Mouse (Mus musculus) midbrain, embryonic 14.5 days (tissue): ENCODE results near the gene Dnah9. TPM values are rescaled to one million over a fixed set of nuclear protein-coding genes. Genes with fewer than 3 reads are reported as not detected.

Experiments used
- ATAC-seq: fragments of 200-750 bp; cut with Nextera tagmentation; 2 replicates; pipeline ENCODE4 v1.8.0; 2017; ENCODE audit warnings: moderate number of reproducible peaks, moderate library complexity; ENCODE audit not compliant: low FRiP score, low TSS enrichment
- DNase-seq: peaks from one replicate; pipeline ENCODE4 v3.0.0-alpha.2; 2015
- H3K27ac ChIP-seq: fragments of 300-500 bp; sonication (generic); replicated peaks from 2 replicates; pipeline ENCODE4 v1.5.1; 2014; ENCODE audit warnings: mild to moderate bottlenecking, low read depth, low read length, moderate library complexity
- H3K27me3 ChIP-seq: fragments of 300-500 bp; sonication (generic); 2 replicates; pipeline ENCODE4 v1.6.1; 2014; ENCODE audit warnings: low read length, control low read depth, mixed read lengths; ENCODE audit not compliant: control insufficient read depth, insufficient read depth
- H3K36me3 ChIP-seq: fragments of 300-500 bp; sonication (generic); 2 replicates; pipeline ENCODE4 v1.6.1; 2014; ENCODE audit warnings: low read length, control low read depth; ENCODE audit not compliant: control insufficient read depth, insufficient read depth
- H3K4me1 ChIP-seq: fragments of 300-500 bp; sonication (generic); 2 replicates; pipeline ENCODE4 v1.6.1; 2014; ENCODE audit warnings: mild to moderate bottlenecking, antibody characterized with exemption, low read length, control low read depth; ENCODE audit not compliant: control insufficient read depth, insufficient read depth
- H3K4me2 ChIP-seq: fragments of 300-500 bp; sonication (generic); 2 replicates; pipeline ENCODE4 v1.6.1; 2014; ENCODE audit warnings: mild to moderate bottlenecking, low read length, moderate library complexity
- H3K4me3 ChIP-seq: fragments of 300-500 bp; sonication (generic); replicated peaks from 2 replicates; pipeline ENCODE4 v1.5.1; 2014; ENCODE audit warnings: low read depth, low read length
- H3K9ac ChIP-seq: fragments of 300-500 bp; sonication (generic); replicated peaks from 2 replicates; pipeline ENCODE4 v1.6.1; 2014; ENCODE audit warnings: mild to moderate bottlenecking, low read length, moderate library complexity
- H3K9me3 ChIP-seq: fragments of 300-500 bp; sonication (generic); 2 replicates; pipeline ENCODE4 v1.6.1; 2016; ENCODE audit warnings: low read length, control low read depth, mixed read lengths; ENCODE audit not compliant: control insufficient read depth
- WGBS: fragments of 180-500 bp; shearing (Covaris S2); extraction: QIAGEN DNeasy Blood & Tissue Kit; methylation state at CpG from one replicate; pipeline ENCODE4 v1.1.7; 2014; 5-methylcytosine and 5-hydroxymethylcytosine counted together
- polyA plus RNA-seq: library from polyadenylated mRNA; unstranded; fragments of >200 nt; fragmentation: Nextera tagmentation; extraction: Ambion mirVana; gene quantifications from 2 replicates; pipeline ENCODE4 v1.2.1, GENCODE M21; 2014

Dnah9 gene
- polyA plus RNA-seq, 1 experiment from 2014 or later = 1.1 TPM

DNA sequence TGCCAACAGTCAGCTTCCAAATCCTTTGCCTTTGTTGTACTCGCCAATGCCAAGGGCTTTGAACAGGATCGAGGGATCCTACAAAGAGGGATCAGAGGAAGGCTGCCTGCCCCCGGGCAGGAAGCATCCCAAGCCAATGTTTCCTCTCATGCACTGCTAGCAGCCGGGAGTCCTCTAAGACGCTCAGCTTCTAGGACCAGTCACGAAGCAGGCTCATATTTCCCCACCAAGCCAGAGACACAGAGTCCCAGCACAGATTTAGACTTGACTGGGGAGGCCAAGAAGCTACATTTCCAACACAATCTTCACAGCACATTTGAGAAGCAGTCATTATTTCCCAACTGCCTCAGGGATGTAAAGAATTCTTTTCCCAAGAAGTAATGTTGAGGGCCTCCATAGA, 43.9 kb downstream of the Dnah9 start:
- no peak for DNase-seq
- no peak overlapping the region for H3K27ac ChIP-seq
- H3K4me2 ChIP-seq = no peak overlapping the region
- 73% methylated on average over 6 of the region's 6 CpGs for WGBS
- ATAC-seq = no peak
- H3K27me3 ChIP-seq = no peaks in the 10 kb centered on the region
- H3K4me3 ChIP-seq = no peak overlapping the region
- H3K36me3 ChIP-seq = no peaks in the 10 kb centered on the region
- no peaks in the 10 kb centered on the region for H3K9me3 ChIP-seq
- no peak overlapping the region for H3K9ac ChIP-seq
- 0 out of 2 replicates have a peak, but pooled peaks cover 3% of the 10 kb centered on the region for H3K4me1 ChIP-seq

GRCm38 (mm10) chr11:66122017-66122416, 46.3 kb downstream of the Dnah9 start:
- DNase-seq = peak; percentile 88
- no peaks in the 10 kb centered on the region for H3K9me3 ChIP-seq
- 0 out of 2 replicates have a peak, but pooled peaks cover 3% of the 10 kb centered on the region for H3K4me1 ChIP-seq
- H3K4me2 ChIP-seq = no peak overlapping the region
- 17% methylated on average over 3 of the region's 3 CpGs for WGBS
- H3K27me3 ChIP-seq = no peaks in the 10 kb centered on the region
- H3K27ac ChIP-seq = no peak overlapping the region
- H3K4me3 ChIP-seq = no peak overlapping the region
- no peak for ATAC-seq
- H3K9ac ChIP-seq = no peak overlapping the region
- no peaks in the 10 kb centered on the region for H3K36me3 ChIP-seq

- no peaks in the 10 kb centered on the region for H3K9me3 ChIP-seq
- ATAC-seq (no peak), DNase-seq (no peak)
- H3K4me3 ChIP-seq = no peak overlapping the region
- no peak overlapping the region for H3K27ac ChIP-seq
- H3K9ac ChIP-seq = no peak overlapping the region
- no peak overlapping the region for H3K4me2 ChIP-seq
- 83% methylated on average over 7 of the region's 7 CpGs for WGBS
- H3K4me1 ChIP-seq = no peaks in the 10 kb centered on the region
- H3K27me3 ChIP-seq = no peaks in the 10 kb centered on the region
- H3K36me3 ChIP-seq = no peaks in the 10 kb centered on the region
Observed at GRCm38 (mm10) chr11:66083663-66084254, 84.6 kb downstream of the Dnah9 start.

- no peak overlapping the region for H3K4me3 ChIP-seq
- WGBS = 80% methylated on average over 5 of the region's 5 CpGs
- no peaks in the 10 kb centered on the region for H3K9me3 ChIP-seq
- no peak overlapping the region for H3K4me2 ChIP-seq
- H3K4me1 ChIP-seq = no peaks in the 10 kb centered on the region
- ATAC-seq (no peak), DNase-seq (no peak)
- H3K27ac ChIP-seq = no peak overlapping the region
- H3K9ac ChIP-seq = no peak overlapping the region
- no peaks in the 10 kb centered on the region for H3K27me3 ChIP-seq
- no peaks in the 10 kb centered on the region for H3K36me3 ChIP-seq
Observed at GRCm38 (mm10) chr11:66072921-66073320, 95.4 kb downstream of the Dnah9 start.

DNA sequence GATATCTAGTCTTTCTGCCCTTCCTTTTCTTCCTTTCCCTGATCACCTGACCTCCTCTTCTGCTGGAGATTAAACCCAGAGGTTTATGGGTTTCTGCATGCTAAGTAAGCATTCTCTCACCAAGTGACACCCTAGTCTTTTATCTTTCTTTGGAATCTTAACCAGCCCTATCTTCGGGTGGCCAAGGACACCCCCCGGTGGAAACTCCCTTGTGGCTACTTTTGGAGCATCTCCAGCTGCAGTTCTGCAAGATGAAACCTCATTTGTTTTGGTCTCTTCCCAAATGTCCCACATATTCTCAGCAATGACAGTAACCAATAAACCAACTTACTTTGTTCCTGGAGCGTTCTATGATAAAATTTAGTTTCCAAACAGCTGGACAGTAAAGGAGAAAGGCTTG, 109.4 kb downstream of the Dnah9 start:
- DNase-seq (no peak), ATAC-seq (no peak)
- no peak overlapping the region for H3K9ac ChIP-seq
- H3K4me1 ChIP-seq = no peaks in the 10 kb centered on the region
- H3K9me3 ChIP-seq = no peaks in the 10 kb centered on the region
- no peak overlapping the region for H3K27ac ChIP-seq
- no peak overlapping the region for H3K4me3 ChIP-seq
- H3K27me3 ChIP-seq = no peaks in the 10 kb centered on the region
- no peaks in the 10 kb centered on the region for H3K36me3 ChIP-seq
- 83% methylated on average over 3 of the region's 3 CpGs for WGBS
- no peak overlapping the region for H3K4me2 ChIP-seq

- Histone ChIP-seq H3K4me3 (no peak overlapping the region), H3K9me3 (no peaks in the 10 kb centered on the region), H3K9ac (no peak overlapping the region), H3K36me3 (no peaks in the 10 kb centered on the region), H3K4me1 (no peaks in the 10 kb centered on the region), H3K27ac (no peak overlapping the region), H3K4me2 (no peak overlapping the region), H3K27me3 (no peaks in the 10 kb centered on the region)
- WGBS = 88% methylated on average over 3 of the region's 3 CpGs
- DNase-seq (no peak), ATAC-seq (no peak)
Observed at GRCm38 (mm10) chr11:66051294-66051693, 117.1 kb downstream of the Dnah9 start.

DNA sequence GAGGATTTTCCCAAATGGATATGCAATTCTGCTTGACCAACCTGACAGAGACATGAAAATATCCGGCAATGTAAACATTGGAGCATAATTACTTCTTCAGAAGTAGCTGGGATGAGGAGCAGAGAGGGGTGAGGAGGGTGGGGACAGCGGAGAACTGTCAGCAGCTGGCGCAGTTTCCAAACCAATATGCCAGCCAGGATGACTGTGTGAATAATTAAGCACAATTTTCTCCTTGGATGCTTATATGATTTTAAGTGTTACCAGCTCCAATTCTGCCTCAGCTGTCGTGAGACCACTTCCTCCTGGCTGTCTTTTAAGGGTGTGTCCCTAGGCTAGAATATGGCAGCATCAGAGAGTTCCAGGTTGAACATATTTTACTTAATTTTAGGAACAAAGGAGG, 119.2 kb downstream of the Dnah9 start:
- H3K4me3 ChIP-seq = no peak overlapping the region
- no peaks in the 10 kb centered on the region for H3K36me3 ChIP-seq
- no peaks in the 10 kb centered on the region for H3K9me3 ChIP-seq
- WGBS = 77% methylated on average over 4 of the region's 4 CpGs
- ATAC-seq (no peak), DNase-seq (no peak)
- no peak overlapping the region for H3K9ac ChIP-seq
- no peaks in the 10 kb centered on the region for H3K4me1 ChIP-seq
- no peak overlapping the region for H3K4me2 ChIP-seq
- no peak overlapping the region for H3K27ac ChIP-seq
- no peaks in the 10 kb centered on the region for H3K27me3 ChIP-seq

DNA sequence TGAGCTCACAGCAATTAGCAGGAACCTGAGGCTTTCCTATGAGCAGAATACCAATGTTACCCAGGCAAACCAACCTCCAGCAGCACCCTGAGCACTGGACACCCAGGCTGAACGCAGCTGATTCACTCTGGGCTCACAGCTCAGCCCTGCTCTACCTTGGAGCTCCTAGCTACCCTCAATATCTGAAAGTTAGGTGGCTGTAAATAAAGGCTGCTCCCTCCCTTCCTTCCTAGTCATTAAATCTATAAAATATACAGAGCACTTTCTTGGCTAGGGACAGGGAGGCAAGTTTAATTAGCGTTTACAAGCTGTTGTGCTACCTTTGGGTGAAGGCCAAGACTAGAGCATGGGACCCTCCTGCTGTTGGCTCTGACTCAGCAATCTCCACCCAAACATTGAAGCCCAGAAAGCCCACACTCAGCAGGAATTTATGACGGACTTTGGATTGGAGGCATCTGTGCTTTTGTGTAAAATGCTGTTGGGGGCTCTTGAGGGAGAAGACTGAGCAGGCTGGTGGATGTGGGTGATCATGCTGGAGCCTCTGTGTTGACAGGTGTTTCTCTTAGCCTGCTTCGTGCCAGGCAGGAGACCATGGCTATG, 121.7 kb downstream of the Dnah9 start:
- H3K9me3 ChIP-seq = no peaks in the 10 kb centered on the region
- no peak overlapping the region for H3K4me3 ChIP-seq
- H3K4me2 ChIP-seq = no peak overlapping the region
- no peaks in the 10 kb centered on the region for H3K27me3 ChIP-seq
- no peak overlapping the region for H3K27ac ChIP-seq
- no peak for ATAC-seq
- WGBS = 77% methylated on average over 4 of the region's 4 CpGs
- peak; percentile 31 for DNase-seq
- no peak overlapping the region for H3K9ac ChIP-seq
- H3K36me3 ChIP-seq = no peaks in the 10 kb centered on the region
- H3K4me1 ChIP-seq = no peaks in the 10 kb centered on the region

- Histone ChIP-seq H3K4me2 (no peak overlapping the region), H3K36me3 (no peaks in the 10 kb centered on the region), H3K27me3 (no peaks in the 10 kb centered on the region), H3K4me1 (no peaks in the 10 kb centered on the region), H3K9me3 (no peaks in the 10 kb centered on the region), H3K9ac (no peak overlapping the region), H3K4me3 (no peak overlapping the region), H3K27ac (no peak overlapping the region)
- 79% methylated on average over 6 of the region's 6 CpGs for WGBS
- DNase-seq (no peak), ATAC-seq (no peak)
Observed at GRCm38 (mm10) chr11:66043635-66044034, 124.7 kb downstream of the Dnah9 start.
